In the genomic region with DNA sequence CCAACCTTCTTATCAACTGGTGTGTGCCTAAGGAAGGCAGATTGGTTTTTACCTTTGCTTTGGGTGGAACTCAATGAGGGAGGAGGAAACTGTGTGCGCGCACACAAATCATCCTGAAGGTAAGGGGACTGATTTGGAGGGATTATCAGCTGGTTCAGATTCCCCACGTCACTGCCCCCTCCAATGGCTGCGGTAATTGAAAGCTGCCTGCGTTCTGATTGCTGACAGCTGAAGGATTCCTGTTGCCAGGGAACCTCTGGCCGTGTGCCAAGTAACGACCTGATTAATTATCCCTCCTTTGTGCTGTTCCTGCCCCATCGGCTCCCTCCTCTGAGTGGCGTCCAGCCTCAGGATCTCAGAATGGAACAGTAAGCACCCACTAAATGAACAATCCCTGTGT, we compare ENCODE assay signal across 9 mouse cellular contexts.
DNase-seq lines count a peak whose midpoint lies in the region; ATAC-seq and TF ChIP-seq lines count a peak whose summit lies in the region.
"Had no signal": no experiment of that assay in that cellular context is flagged by ENCODE, and none has a peak within 500 bp of the region (broad histone marks: within the 10 kb centered on the region; RNA-seq: fewer than 3 reads in every experiment).

No protein-coding gene starts in this region.

- 19% methylated on average over 9 of the region's 9 CpGs for WGBS in kidney, embryonic 15.5 days
- 27% methylated on average over 9 of the region's 9 CpGs for WGBS in hindbrain, embryonic 11.5 days
- WGBS in limb, embryonic 14.5 days: 9% methylated on average over 9 of the region's 9 CpGs

- H3K4me1 ChIP-seq in kidney, embryonic 15.5 days: peaks cover 6% of the 10 kb centered on the region; the same call in 1 of the 2 replicates
- H3K4me1 ChIP-seq in hindbrain, embryonic 11.5 days (replicated peaks; ENCODE audit: control insufficient read depth, insufficient read depth, low read length): peaks cover 5% of the 10 kb centered on the region; the same call in 1 of the 2 replicates
- H3K4me1 ChIP-seq in limb, embryonic 14.5 days (ENCODE audit: control insufficient read depth, insufficient read depth, low read length): peaks cover 7% of the 10 kb centered on the region

- no peak for TF ChIP-seq POLR2A in limb, embryonic 14.5 days (IDR thresholded peaks at IDR 0.05; ENCODE audit: borderline replicate concordance, extremely low read depth, insufficient read depth, insufficient read length)

- 0 out of 2 replicates have a peak, but pooled peaks cover 4% of the 10 kb centered on the region for H3K27me3 ChIP-seq in kidney, embryonic 15.5 days
- no peaks in the 10 kb centered on the region for H3K27me3 ChIP-seq in hindbrain, embryonic 11.5 days (ENCODE audit: control insufficient read depth, insufficient read depth, low read length)
- H3K27me3 ChIP-seq in limb, embryonic 14.5 days (ENCODE audit: control insufficient read depth, insufficient read depth, low read length): no peaks in the 10 kb centered on the region

- peak overlapping the region; percentile 14; the same call in 1 of the 2 replicates for H3K4me2 ChIP-seq in kidney, embryonic 15.5 days
- H3K4me2 ChIP-seq in hindbrain, embryonic 11.5 days (replicated peaks; ENCODE audit: low read depth, low read length): no peak overlapping the region
- H3K4me2 ChIP-seq in limb, embryonic 14.5 days (replicated peaks; ENCODE audit: low read depth, low read length, severe bottlenecking): no peak overlapping the region

- H3K36me3 ChIP-seq in kidney, embryonic 15.5 days: no peaks in the 10 kb centered on the region
- no peaks in the 10 kb centered on the region for H3K36me3 ChIP-seq in hindbrain, embryonic 11.5 days (ENCODE audit: control insufficient read depth, insufficient read depth, low read length)
- no peaks in the 10 kb centered on the region for H3K36me3 ChIP-seq in limb, embryonic 14.5 days (ENCODE audit: control insufficient read depth, insufficient read depth, low read length)

- H3K9me3 ChIP-seq in kidney, embryonic 15.5 days (replicated peaks): no peaks in the 10 kb centered on the region
- H3K9me3 ChIP-seq in hindbrain, embryonic 11.5 days (ENCODE audit: control insufficient read depth, low read length): no peaks in the 10 kb centered on the region
- no peaks in the 10 kb centered on the region for H3K9me3 ChIP-seq in limb, embryonic 14.5 days (ENCODE audit: control insufficient read depth, low read length)

- no peak for ATAC-seq in kidney, embryonic 15.5 days (replicated peaks; ENCODE audit: low FRiP score)
- ATAC-seq in hindbrain, embryonic 11.5 days (ENCODE audit: low FRiP score): peak; percentile 91
- no peak for ATAC-seq in limb, embryonic 14.5 days (ENCODE audit: low FRiP score, low read depth)

- no peak overlapping the region for H3K27ac ChIP-seq in kidney, embryonic 15.5 days
- no peak overlapping the region for H3K27ac ChIP-seq in hindbrain, embryonic 11.5 days (ENCODE audit: low read depth, low read length)
- H3K27ac ChIP-seq in limb, embryonic 14.5 days (replicated peaks; ENCODE audit: low read depth, low read length): no peak overlapping the region
- H3K27ac ChIP-seq: macrophage had no signal

- no peak overlapping the region for H3K4me3 ChIP-seq in kidney, embryonic 15.5 days (replicated peaks)
- no peak overlapping the region for H3K4me3 ChIP-seq in hindbrain, embryonic 11.5 days (ENCODE audit: low read depth, low read length)
- H3K4me3 ChIP-seq in limb, embryonic 14.5 days (replicated peaks; ENCODE audit: low read length): no peak overlapping the region

- no peak overlapping the region for H3K9ac ChIP-seq in kidney, embryonic 15.5 days
- H3K9ac ChIP-seq in hindbrain, embryonic 11.5 days (ENCODE audit: low read depth, low read length): no peak overlapping the region
- no peak overlapping the region for H3K9ac ChIP-seq in limb, embryonic 14.5 days (ENCODE audit: low read depth, low read length, severe bottlenecking)

- no peak for DNase-seq in kidney, adult 11 months
- DNase-seq in embryo, embryonic 9.5 days (ENCODE audit: extremely low spot score): peak; percentile 29
- DNase-seq in hindbrain, embryonic 11.5 days (ENCODE audit: low spot score): peak; percentile 86
- DNase-seq in limb, embryonic 14.5 days (ENCODE audit: low spot score): peak; percentile 66
- peak; percentile 96 for DNase-seq in retina, postnatal 1 day
- DNase-seq in cerebellum, adult 9-10 months: no peak
- DNase-seq in thymus, postnatal 14 days: no peak

Comparison
In these comparisons a context has a peak if more than half of its experiments do, and no peak if none do; other contexts are left out.
1. DNase-seq: peak in embryo, embryonic 9.5 days (single experiment), hindbrain, embryonic 11.5 days (single experiment), limb, embryonic 14.5 days (single experiment) and retina, postnatal 1 day (single experiment); none in kidney, adult 11 months (single experiment), cerebellum, adult 9-10 months (single experiment) and thymus, postnatal 14 days (single experiment).